Mouse (Mus musculus) cerebellum, adult (tissue): ENCODE data around the gene Zbtb40.
A peak's percentile ranks its signal among the peaks of the same experiment; 100 is the strongest.

Experiments
- ATAC-seq: cut with Nextera tagmentation; 2 replicates; pipeline ENCODE4 v1.9.2; 2017; ENCODE audit warnings: mild to moderate bottlenecking, moderate library complexity, mixed read lengths; ENCODE audit not compliant: insufficient number of reproducible peaks, low FRiP score, low TSS enrichment

The Zbtb40 gene

DNA sequence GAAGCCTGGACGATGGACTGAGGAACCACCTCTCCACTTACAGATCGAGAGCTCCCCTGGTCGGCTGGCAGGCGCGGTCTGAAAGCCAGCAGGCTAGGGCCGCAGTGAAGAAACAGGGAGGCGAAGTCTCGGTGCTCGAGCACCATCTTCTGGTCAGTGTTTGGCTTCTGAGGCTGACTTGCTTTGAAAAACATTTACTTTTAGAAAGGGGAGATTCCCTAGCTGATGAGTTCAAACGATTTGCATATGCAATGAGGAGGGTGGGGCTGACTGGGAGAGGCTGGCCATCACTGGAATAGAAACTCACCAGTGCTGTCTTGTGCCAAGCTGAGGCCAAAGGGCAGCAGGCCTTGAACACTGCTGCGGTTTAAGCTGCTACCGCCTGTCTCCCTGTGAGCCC, 67.3 kb downstream of the Zbtb40 start:
- peak; percentile 57; the same call in 1 of the 2 replicates for ATAC-seq

DNA sequence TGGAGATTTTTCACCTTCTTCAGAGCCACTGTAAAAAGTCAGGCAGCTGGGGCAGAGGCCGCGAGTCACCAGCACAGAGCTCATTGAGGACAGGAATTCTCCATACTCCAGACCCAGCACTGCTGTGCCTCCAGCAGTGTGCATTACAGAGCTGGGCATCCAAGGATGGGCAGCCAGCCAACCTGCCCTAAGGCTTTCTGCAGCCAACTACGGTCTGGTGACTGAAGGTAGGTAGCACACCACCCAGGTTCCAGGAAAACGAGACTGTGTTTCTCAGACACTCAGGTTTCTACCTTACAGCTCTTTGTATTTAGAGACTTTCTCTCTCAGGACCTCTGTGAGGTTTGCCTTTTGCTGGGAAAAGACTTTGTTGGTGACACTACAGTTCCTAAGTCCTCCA, 67.7 kb downstream of the Zbtb40 start:
- ATAC-seq = 0 out of 2 replicates have a peak, but pooled peaks have one; percentile 21

DNA sequence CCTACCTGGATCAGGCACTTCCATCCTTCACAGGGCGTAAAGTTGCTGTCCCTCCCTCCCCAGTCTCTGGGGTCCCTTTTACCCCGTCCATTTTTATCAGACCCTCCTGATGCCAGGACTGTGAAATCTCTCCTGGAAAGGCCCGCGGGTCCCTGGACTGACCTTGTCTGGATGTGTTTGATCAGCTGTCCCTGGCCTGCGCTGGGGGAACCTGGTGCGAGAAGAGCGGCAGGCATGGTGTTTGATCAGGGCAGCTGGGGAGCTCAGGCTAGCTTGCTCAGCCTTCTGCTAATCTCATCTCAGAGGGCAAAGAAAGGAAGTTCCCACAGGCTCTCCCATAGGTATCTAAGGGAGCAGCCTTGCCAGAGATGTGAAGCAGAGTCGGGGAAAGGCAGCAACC, 71.4 kb downstream of the Zbtb40 start:
- ATAC-seq = no peak

DNA sequence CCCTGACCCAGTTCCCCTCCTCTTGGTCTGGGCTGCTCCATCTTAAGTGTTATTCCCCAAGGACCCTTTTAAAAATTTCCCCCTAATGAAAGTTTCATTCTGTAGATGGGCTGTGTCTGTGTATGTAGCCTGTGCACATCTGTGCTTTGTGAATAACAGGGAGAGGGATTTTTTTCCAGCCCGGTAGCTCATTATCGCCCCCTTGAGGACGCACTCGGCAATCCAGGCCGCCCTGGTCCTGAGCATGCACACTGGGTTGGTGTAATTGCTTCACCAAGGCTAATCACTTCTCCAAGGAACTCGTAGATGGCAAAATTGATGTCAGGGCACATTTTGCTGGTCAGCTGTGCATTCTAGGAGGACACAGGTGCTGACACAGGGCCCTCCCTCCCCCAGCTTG, 77.7 kb downstream of the Zbtb40 start:
- ATAC-seq = no peak

- ATAC-seq = no peak
Measured at GRCm38 (mm10) chr4:136969503-136970276, 78.9 kb downstream of the Zbtb40 start.

- ATAC-seq = no peak
Measured at GRCm38 (mm10) chr4:136969096-136969495, 79.5 kb downstream of the Zbtb40 start.

DNA sequence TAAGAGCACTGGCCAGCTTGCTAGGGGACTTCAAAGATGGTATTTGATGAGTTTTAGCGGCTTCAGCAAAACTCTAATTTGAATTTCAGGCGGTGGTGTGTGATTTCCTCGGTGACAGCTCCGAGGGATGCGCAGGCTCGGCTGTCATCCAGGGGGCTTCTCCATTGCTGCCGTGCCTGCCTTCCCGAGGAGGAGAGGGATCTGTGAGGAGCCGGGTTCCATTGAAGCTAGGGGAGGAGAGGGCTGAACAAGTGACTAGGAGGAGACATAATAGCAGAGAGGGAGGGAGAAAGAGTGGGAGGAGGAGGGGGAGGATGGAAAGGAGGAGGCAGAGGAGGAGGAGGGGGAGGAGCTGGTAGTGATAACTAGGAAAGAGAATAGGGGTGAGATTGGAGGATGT, 81.1 kb downstream of the Zbtb40 start:
- no peak for ATAC-seq

DNA sequence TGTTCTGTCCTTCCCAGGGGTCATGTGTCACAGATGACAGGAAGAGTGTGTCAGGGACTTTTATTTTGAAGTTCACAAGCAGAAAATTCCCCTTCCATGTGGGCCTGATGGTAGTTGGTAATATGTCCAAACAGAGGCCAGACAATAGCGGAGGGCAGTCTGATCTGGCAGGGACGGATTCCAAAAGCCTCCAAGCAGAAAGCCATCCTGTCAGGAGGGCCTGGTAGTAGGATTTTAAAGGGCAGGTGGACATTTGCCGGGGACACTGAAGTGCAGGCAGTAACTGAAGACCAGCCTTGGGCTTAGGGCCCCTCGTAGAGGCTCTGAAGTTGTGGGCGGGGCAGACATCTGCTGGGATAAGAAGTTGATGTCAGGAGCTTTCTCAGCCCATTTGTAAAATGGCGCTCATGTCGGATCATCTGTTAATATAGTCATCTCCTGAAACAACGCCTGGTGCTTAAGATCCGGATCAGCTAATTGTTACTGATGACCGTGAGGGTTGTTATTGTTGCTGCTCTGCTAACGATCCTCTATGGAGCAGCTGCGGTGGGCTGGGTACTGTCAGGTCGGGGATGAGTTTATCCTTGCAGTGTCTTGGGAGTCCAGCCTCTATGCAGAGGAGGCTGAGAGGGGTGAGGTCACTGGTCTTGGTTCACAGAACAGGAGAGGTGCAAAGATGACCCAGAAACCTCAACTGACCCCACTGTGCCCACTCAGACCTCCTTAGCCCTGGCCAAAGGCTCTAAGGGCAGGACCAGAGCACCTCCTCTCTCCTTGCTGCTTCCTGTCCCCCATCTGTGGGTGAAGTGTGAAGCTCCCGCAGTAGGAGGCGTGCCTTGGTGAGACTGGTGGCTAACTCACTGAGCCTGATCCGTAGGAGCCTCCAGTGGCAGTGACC, 81.9 kb downstream of the Zbtb40 start:
- ATAC-seq = no peak

- no peak for ATAC-seq
Measured at GRCm38 (mm10) chr4:136964990-136965421, 83.6 kb downstream of the Zbtb40 start.

DNA sequence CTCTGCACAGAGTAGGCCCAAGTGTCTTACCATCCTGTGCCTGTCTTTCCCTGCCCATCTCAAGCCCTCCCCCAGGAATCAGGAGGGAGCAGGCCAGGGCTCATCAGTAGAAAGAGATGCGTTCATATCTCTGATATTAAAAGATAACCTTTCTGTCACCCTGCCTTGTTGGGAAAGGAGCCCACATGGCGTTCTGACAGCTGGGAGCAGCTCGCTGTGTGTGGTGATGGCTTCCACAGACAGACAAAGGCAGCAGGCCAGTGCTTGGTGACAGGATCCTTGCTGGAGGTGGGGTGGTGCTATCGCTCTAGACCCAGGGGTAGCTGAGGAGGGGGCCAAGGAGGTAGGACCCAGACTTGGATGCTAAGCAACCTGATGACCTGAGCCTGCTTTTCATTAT, 86.2 kb downstream of the Zbtb40 start:
- ATAC-seq = no peak

DNA sequence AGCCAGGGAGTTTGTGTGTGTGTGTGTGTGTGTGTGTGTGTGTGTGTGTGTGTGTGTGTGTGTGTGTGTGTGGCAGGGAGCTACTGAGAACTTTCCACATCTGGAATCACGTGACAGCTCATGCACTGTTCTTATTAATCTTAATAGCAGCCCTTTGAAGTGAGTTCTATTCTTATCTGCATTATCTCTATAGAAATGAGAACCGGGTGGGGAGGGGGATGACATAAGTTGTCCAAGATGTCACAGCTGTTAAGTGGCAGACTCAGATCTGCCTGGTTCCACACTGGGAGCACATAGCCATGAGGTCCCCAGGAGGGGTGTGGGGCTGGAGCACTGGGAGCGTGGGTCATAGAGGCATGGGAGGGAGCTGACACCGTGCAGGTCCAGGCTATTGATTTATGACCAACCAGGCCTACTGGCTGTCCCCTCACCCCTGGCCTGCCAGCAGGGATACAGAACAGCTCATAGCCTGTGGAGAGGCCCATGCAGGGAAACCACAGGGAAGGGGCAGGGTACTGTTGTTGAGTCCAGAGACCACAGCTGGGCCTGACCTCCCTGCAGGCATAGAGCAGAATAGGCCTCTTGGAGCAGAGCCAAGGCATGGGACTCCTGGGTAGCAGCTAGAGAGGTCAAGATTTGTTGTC, 86.8 kb downstream of the Zbtb40 start:
- ATAC-seq = no peak

DNA sequence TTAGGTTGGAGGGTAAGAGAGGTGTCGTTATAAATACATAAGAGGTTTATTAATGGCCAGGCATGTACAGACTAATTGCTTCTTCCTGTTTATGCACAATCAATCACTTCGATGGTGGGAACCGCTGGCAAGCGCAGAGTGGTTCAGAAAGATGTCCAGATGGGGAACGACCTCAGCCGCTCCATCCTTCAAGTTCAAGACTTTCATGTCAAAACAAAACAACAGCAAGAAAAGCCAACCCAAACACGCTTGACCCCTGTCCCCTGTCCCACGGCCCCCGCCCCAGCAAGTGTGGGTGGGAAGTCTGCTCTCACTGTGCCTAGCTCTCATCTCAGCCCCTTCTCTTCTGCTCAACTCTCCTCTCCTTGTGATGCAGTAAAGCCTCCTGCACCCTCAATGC, 88.0 kb downstream of the Zbtb40 start:
- ATAC-seq = no peak

- ATAC-seq = no peak
Measured at GRCm38 (mm10) chr4:136960068-136960467, 88.5 kb downstream of the Zbtb40 start.

GRCm38 (mm10) chr4:136956751-136957446, 91.7 kb downstream of the Zbtb40 start, which contains the start of gene Epha8:
Epha8 (minus strand) TSS chr4:136956816.
- ATAC-seq = peak; percentile 52; the same call in 1 of the 2 replicates

GRCm38 (mm10) chr4:136954562-136954961, 94.0 kb downstream of the Zbtb40 start:
- no peak for ATAC-seq

DNA sequence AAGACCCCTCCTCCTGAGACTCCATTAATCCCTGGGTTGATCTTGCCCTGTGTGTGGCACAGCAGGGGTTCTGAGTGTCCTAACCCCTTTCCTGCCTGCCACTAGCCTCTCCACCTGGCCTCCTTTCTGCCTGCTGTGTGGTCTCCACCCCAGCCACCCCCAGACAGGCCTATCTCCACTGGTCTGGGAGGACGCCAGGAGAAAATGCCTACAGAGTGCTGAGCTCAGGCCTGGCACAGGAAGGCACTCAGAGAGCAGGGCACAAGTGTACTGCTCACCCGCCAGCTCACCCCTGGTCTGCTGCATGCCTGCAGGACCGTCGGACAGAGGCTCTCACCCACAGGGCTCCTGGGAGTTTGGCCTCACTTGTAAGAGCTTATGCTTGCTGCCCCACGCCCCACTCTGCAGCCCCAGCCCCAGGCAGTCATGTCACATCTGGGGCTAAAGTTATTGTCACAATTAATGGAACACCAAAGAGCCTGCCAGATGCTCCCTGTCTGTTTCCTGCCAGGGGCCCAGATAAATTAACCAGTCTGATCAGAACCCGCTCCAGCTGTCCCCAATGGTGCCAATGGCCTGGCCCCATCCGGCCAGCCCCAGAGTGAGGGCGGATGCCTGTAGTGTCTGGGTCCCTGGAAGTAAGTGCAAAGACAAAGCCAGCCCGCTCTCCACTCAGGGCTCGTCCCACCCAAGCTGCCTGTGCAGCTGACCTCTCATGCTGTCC, 99.2 kb downstream of the Zbtb40 start:
- no peak for ATAC-seq

- no peak for ATAC-seq
Measured at GRCm38 (mm10) chr4:136945397-136945796, 103.2 kb downstream of the Zbtb40 start.

DNA sequence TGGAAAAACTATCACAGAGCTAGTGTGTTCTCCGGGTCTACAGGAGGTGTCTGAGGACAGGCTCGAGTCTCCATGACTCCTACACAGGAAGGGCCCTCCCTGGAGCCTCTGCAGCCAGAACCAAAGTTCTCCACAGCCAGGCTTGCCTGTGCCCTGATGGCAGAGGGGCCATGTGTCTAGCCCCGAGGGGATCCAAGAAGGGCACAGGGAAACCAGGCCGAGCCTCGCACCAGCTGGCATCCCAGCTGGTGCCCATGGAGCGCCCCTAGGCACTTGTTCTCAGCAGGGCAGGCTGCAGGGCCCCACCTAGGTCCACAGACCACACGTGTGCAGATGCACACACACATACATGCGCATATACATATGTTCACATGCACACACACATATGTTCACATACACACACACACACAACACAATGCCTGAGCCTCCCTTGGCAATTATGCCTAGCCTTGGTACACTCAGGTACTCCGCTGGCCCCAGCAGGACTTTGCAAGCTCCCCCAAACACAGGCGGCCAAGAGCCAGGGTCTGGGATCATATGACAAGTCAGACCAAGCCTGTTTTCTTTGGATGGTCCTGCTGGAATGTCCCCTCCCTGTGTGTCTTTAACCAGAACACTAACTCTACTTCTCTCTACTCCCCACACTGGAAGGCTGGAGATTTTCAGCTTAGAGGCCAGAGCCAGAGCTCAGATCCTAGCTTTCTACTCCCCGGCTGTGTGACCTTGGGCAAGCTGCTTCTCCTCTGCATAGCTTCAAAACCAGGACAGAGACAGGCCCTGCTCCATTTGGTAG, 103.8 kb downstream of the Zbtb40 start:
- ATAC-seq = no peak

- ATAC-seq = no peak
Measured at GRCm38 (mm10) chr4:136943175-136943574, 105.4 kb downstream of the Zbtb40 start.
